8 mouse cellular contexts compared by ENCODE assay signal in genomic region chr7:111083733-111084120, GRCm38 (mm10). TPM values are rescaled to one million over a fixed set of nuclear protein-coding genes. Genes with fewer than 3 reads are reported as not detected.
DNase-seq lines count a peak whose midpoint lies in the region; ATAC-seq and TF ChIP-seq lines count a peak whose summit lies in the region.

No protein-coding gene starts in this region.

- no peaks in the 10 kb centered on the region for H3K27me3 ChIP-seq in hindbrain, embryonic 15.5 days
- H3K27me3 ChIP-seq in midbrain, postnatal 0 days (ENCODE audit: insufficient read depth, low read length), result no peaks in the 10 kb centered on the region

- WGBS in hindbrain, embryonic 15.5 days, result 7% methylated on average over 4 of the region's 4 CpGs
- 10% methylated on average over 4 of the region's 4 CpGs for WGBS in midbrain, postnatal 0 days

- peak overlapping the region; percentile 83 for H3K9ac ChIP-seq in hindbrain, embryonic 15.5 days
- H3K9ac ChIP-seq in midbrain, postnatal 0 days (replicated peaks; ENCODE audit: low read length, poor library complexity, severe bottlenecking), result peak overlapping the region; percentile 61

- H3K36me3 ChIP-seq in hindbrain, embryonic 15.5 days, result peaks cover 22% of the 10 kb centered on the region
- peaks cover 14% of the 10 kb centered on the region; the same call in 1 of the 2 replicates for H3K36me3 ChIP-seq in midbrain, postnatal 0 days (ENCODE audit: insufficient read depth, low read length)

- no peaks in the 10 kb centered on the region for H3K9me3 ChIP-seq in hindbrain, embryonic 15.5 days
- H3K9me3 ChIP-seq in midbrain, postnatal 0 days (ENCODE audit: low read length), result no peaks in the 10 kb centered on the region

- H3K4me3 ChIP-seq in layer of hippocampus, adult 2 months, result peak overlapping the region; percentile 85
- H3K4me3 ChIP-seq in brown adipose tissue, adult 24 weeks (ENCODE audit: insufficient read depth, low read depth, low read length), result peak overlapping the region; percentile 77
- peak overlapping the region; percentile 66 for H3K4me3 ChIP-seq in hindbrain, embryonic 15.5 days
- peak overlapping the region; percentile 94 for H3K4me3 ChIP-seq in midbrain, postnatal 0 days (ENCODE audit: low read depth, low read length)

- DNase-seq in layer of hippocampus, adult 2 months (ENCODE audit: low spot score in 2 of 2), result no peak
- DNase-seq in layer of hippocampus, adult 9-11 months, result no peak
- peak; percentile 24 for DNase-seq in midbrain, postnatal 0 days (ENCODE audit: low spot score)
- DNase-seq in layer of hippocampus, adult 8-10 months (ENCODE audit: low spot score in 2 of 2), result no peak
- no peak for DNase-seq in thymus, postnatal 4 days
- no peak for DNase-seq in adrenal gland, postnatal 36 days

- no peak for TF ChIP-seq CTCF in layer of hippocampus, adult 2 months (conservative IDR thresholded peaks at IDR 0.05)
- no peak for TF ChIP-seq CTCF in midbrain, postnatal 0 days (IDR thresholded peaks at IDR 0.05)

- H3K27ac ChIP-seq in layer of hippocampus, adult 2 months, result peak overlapping the region; percentile 99
- H3K27ac ChIP-seq in brown adipose tissue, adult 24 weeks (replicated peaks; ENCODE audit: low read depth, low read length), result peak overlapping the region; percentile 92
- peak overlapping the region; percentile 98 for H3K27ac ChIP-seq in hindbrain, embryonic 15.5 days (replicated peaks)
- H3K27ac ChIP-seq in midbrain, postnatal 0 days (ENCODE audit: low read depth, low read length), result peak overlapping the region; percentile 97

- H3K4me1 ChIP-seq in brown adipose tissue, adult 24 weeks (ENCODE audit: control insufficient read depth, insufficient read depth, insufficient read length, low read length), result no peaks in the 10 kb centered on the region
- H3K4me1 ChIP-seq in hindbrain, embryonic 15.5 days (replicated peaks), result peaks cover 26% of the 10 kb centered on the region
- peaks cover 5% of the 10 kb centered on the region; the same call in 1 of the 2 replicates for H3K4me1 ChIP-seq in midbrain, postnatal 0 days (ENCODE audit: insufficient read depth, low read length)

- peak overlapping the region; percentile 60 for H3K4me2 ChIP-seq in hindbrain, embryonic 15.5 days
- H3K4me2 ChIP-seq in midbrain, postnatal 0 days (ENCODE audit: low read depth, low read length, poor library complexity, severe bottlenecking), result peak overlapping the region; percentile 59

- ATAC-seq in hindbrain, embryonic 15.5 days (ENCODE audit: low FRiP score, low read depth), result no peak
- ATAC-seq in midbrain, postnatal 0 days (ENCODE audit: low FRiP score), result no peak

RNA-seq across cellular contexts. Expression of gene Eif4g2, which starts 0.9 kb away (rescaled TPM):
- total RNA-seq in layer of hippocampus, adult 2 months (2021), result 100 to 1,000 TPM; 596 to 633 TPM
- 459 and 549 TPM in 2 replicates for polyA plus RNA-seq in brown adipose tissue, adult 24 weeks (2012; ENCODE audit: insufficient read depth, insufficient read length, missing spikeins)
- polyA plus RNA-seq in hindbrain, embryonic 15.5 days (2015; fragmentation: Nextera tagmentation; extraction: Ambion mirVana), result 1,003 and 1,033 TPM in 2 replicates
- total RNA-seq in midbrain, postnatal 0 days (2014; rRNA removed), result 497 and 556 TPM in 2 replicates
- polyA plus RNA-seq in midbrain, postnatal 0 days (2015; fragmentation: Nextera tagmentation; extraction: Ambion mirVana), result 804 and 868 TPM in 2 replicates
- total RNA-seq in layer of hippocampus, adult 8-10 months (2022), result 100 to 1,000 TPM; 572 to 597 (median 584) TPM
- 1,000 to 10,000 TPM; 1,018 to 1,041 TPM for total RNA-seq in adrenal gland, postnatal 36 days (2021)

RNA-seq across cellular contexts. Expression of gene Ctr9, which starts 55.0 kb away (rescaled TPM):
- 10 to 100 TPM; 47.0 TPM for total RNA-seq in layer of hippocampus, adult 2 months (2021)
- polyA plus RNA-seq in brown adipose tissue, adult 24 weeks (2012; ENCODE audit: insufficient read depth, insufficient read length, missing spikeins), result 20.2 and 22.3 TPM in 2 replicates
- 76.0 and 78.0 TPM in 2 replicates for polyA plus RNA-seq in hindbrain, embryonic 15.5 days (2015; fragmentation: Nextera tagmentation; extraction: Ambion mirVana)
- 38.7 and 50.3 TPM in 2 replicates for total RNA-seq in midbrain, postnatal 0 days (2014; rRNA removed)
- 59.5 and 63.3 TPM in 2 replicates for polyA plus RNA-seq in midbrain, postnatal 0 days (2015; fragmentation: Nextera tagmentation; extraction: Ambion mirVana)
- 10 to 100 TPM; 42.6 to 54.4 (median 45.5) TPM for total RNA-seq in layer of hippocampus, adult 8-10 months (2022)
- 10 to 100 TPM; 39.6 to 52.4 TPM for total RNA-seq in adrenal gland, postnatal 36 days (2021)
